Mouse (Mus musculus) neural tube, embryonic 15.5 days (tissue): ENCODE measurements around the gene Tbx6. TPM values are rescaled to one million over a fixed set of nuclear protein-coding genes. Genes with fewer than 3 reads are reported as not detected.
"Not testable (repeated sequence)": the region's sequence is repeated elsewhere in the genome, so short reads cannot be mapped to it uniquely, and the experiment has no call there.

Experiments
- ATAC-seq: fragments of 200-750 bp; cut with Nextera tagmentation; 2 replicates; pipeline ENCODE4 v1.8.0; 2017; ENCODE audit warnings: mild to moderate bottlenecking, moderate TSS enrichment, moderate library complexity; ENCODE audit not compliant: low FRiP score
- H3K27ac ChIP-seq: fragments of 300-500 bp; sonication (generic); replicated peaks from 2 replicates; pipeline ENCODE4 v1.5.1; 2015; ENCODE audit warnings: mild to moderate bottlenecking, inconsistent platforms
- H3K27me3 ChIP-seq: fragments of 300-500 bp; sonication (generic); replicated peaks from 2 replicates; pipeline ENCODE4 v1.6.1; 2015; ENCODE audit warnings: inconsistent platforms
- H3K36me3 ChIP-seq: fragments of 300-500 bp; sonication (generic); 2 replicates; pipeline ENCODE4 v1.6.1; 2015; ENCODE audit warnings: inconsistent platforms
- H3K4me1 ChIP-seq: fragments of 300-500 bp; sonication (generic); 2 replicates; pipeline ENCODE4 v1.6.1; 2015; ENCODE audit warnings: inconsistent platforms
- H3K4me2 ChIP-seq: fragments of 300-500 bp; sonication (generic); 2 replicates; pipeline ENCODE4 v1.6.1; 2015; ENCODE audit warnings: inconsistent platforms, mild to moderate bottlenecking, moderate library complexity
- H3K4me3 ChIP-seq: fragments of 300-500 bp; sonication (generic); replicated peaks from 2 replicates; pipeline ENCODE4 v1.5.1; 2015; ENCODE audit warnings: mild to moderate bottlenecking, inconsistent platforms
- H3K9ac ChIP-seq: fragments of 300-500 bp; sonication (generic); replicated peaks from 2 replicates; pipeline ENCODE4 v1.6.1; 2015; ENCODE audit warnings: mild to moderate bottlenecking, inconsistent platforms
- H3K9me3 ChIP-seq: fragments of 300-500 bp; sonication (generic); replicated peaks from 2 replicates; pipeline ENCODE4 v1.6.1; 2016; ENCODE audit warnings: inconsistent platforms
- WGBS: fragments of 180-500 bp; shearing (Covaris S2); methylation state at CpG from one replicate; pipeline ENCODE4 v1.1.7; 2015; ENCODE audit warnings: mixed read lengths; 5-methylcytosine and 5-hydroxymethylcytosine counted together
- polyA plus RNA-seq: library from polyadenylated mRNA; unstranded; fragments of >200 nt; fragmentation: Nextera tagmentation; extraction: Ambion mirVana; gene quantifications from 2 replicates; pipeline ENCODE4 v1.2.1, GENCODE M21; 2015

Tbx6 gene
- polyA plus RNA-seq, 1 experiment from 2014 or later: 0.35 TPM

DNA sequence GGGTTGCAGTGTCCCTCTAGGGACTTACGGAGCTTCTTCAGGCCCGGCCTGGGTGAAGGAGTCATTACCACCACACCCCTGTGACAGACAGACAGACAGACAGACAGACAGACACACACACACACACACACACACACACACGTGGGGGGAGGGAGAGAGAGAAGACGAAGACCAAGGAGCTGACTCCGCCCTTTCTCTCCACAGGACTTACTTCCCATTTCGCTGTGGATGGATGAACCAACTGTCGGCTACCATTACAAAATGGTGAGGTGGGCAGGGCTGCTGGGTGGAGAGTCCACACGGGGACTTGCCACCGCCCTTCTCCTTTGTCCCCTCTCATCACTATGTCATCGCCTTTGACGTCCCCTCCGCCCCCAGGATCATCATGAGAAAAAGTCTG, 10.5 kb upstream of the Tbx6 start:
- Histone ChIP-seq H3K36me3 (peaks cover 57% of the 10 kb centered on the region), H3K4me2 (no peak overlapping the region), H3K9ac (no peak overlapping the region), H3K27me3 (no peaks in the 10 kb centered on the region), H3K9me3 (no peaks in the 10 kb centered on the region), H3K27ac (no peak overlapping the region), H3K4me1 (peaks cover 5% of the 10 kb centered on the region), H3K4me3 (no peak overlapping the region)
- WGBS: 83% methylated on average over 12 of the region's 12 CpGs
- ATAC-seq: no peak

DNA sequence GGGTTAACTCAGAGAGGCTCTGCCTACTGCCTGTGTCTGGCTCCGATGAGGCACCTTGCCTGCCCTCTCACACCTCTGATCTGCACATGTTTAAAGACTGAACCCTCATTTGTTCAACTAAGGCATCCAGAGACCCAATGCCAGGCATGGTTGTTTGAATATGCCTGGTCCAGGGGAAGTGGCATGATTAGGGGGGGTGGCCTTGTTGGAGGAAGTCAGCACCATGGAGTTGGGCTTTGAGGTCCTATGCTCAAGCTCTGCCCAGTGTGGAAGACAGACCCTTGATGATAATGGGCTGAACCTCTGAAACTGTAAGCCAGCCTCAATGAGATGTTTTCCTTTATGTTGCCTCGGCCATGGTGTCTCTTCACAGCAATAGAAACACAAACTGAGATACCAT, 7.9 kb upstream of the Tbx6 start:
- Histone ChIP-seq H3K27me3 (no peaks in the 10 kb centered on the region), H3K4me1 (peaks cover 27% of the 10 kb centered on the region), H3K27ac (no peak overlapping the region), H3K4me3 (no peak overlapping the region), H3K4me2 (no peak overlapping the region), H3K9ac (no peak overlapping the region), H3K36me3 (peaks cover 35% of the 10 kb centered on the region), H3K9me3 (no peaks in the 10 kb centered on the region)
- WGBS: 55% methylated on average over 2 of the region's 2 CpGs
- no peak for ATAC-seq

DNA sequence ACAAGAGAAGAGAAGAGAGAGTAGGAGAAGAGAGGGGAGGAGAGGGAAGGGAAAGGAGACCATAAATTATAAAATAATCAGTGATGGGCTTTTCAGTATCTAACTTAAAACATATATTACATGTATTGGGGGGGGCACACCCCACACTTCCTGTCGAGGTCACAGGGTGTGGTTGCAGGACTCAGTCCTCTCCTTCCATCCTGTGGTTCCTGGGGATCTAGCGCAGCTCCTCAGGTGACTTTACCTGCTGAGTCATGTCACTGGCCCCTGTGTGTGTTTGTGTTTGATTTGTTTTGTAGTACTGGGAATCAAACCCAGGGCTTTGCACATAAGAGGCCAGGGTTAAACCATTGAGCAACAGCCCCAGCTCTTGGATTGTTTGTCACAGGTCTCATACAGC, 6.8 kb upstream of the Tbx6 start:
- Histone ChIP-seq H3K4me2 (no peak overlapping the region), H3K9me3 (no peaks in the 10 kb centered on the region), H3K9ac (no peak overlapping the region), H3K4me1 (peaks cover 35% of the 10 kb centered on the region), H3K27me3 (no peaks in the 10 kb centered on the region), H3K36me3 (peaks cover 28% of the 10 kb centered on the region), H3K27ac (no peak overlapping the region), H3K4me3 (no peak overlapping the region)
- WGBS: 83% methylated on average over 2 of the region's 2 CpGs
- ATAC-seq: no peak

GRCm38 (mm10) chr7:126775185-126775977, 5.9 kb upstream of the Tbx6 start:
- H3K9ac ChIP-seq: 0 out of 2 replicates have a peak overlapping the region, but pooled peaks have one; percentile 93
- H3K27ac ChIP-seq: peak overlapping the region; percentile 89
- WGBS: 91% methylated on average over 10 of the region's 10 CpGs
- peaks cover 44% of the 10 kb centered on the region for H3K4me1 ChIP-seq
- H3K36me3 ChIP-seq: peaks cover 20% of the 10 kb centered on the region
- H3K27me3 ChIP-seq: no peaks in the 10 kb centered on the region
- no peaks in the 10 kb centered on the region for H3K9me3 ChIP-seq
- H3K4me3 ChIP-seq: no peak overlapping the region
- H3K4me2 ChIP-seq: peak overlapping the region; percentile 95
- no peak for ATAC-seq

DNA sequence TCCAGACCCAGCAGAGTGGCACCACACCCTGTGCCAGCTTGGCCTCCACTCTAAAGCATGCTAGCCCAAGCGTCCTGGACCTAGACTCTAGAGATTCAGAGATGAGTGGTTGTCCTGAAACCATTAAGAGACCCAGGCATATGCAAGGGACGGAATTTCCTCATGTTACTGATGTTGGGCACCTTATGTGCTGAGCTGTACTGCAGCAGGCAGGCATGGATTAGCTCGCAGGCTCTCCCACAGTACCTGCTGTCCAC, 5.4 kb upstream of the Tbx6 start:
- Histone ChIP-seq H3K4me2 (peak overlapping the region; percentile 95), H3K9ac (peak overlapping the region; percentile 93), H3K27me3 (no peaks in the 10 kb centered on the region), H3K9me3 (no peaks in the 10 kb centered on the region), H3K36me3 (peaks cover 15% of the 10 kb centered on the region), H3K4me3 (peak overlapping the region; percentile 87; the same call in 1 of the 2 replicates), H3K4me1 (peaks cover 48% of the 10 kb centered on the region), H3K27ac (peak overlapping the region; percentile 89; the same call in 1 of the 2 replicates)
- ATAC-seq: no peak
- 71% methylated on average over 3 of the region's 3 CpGs for WGBS

- peak within 1 kb of the TSS; percentile 89 for H3K27ac ChIP-seq
- peak within 1 kb of the TSS; percentile 93 for H3K9ac ChIP-seq
- no peaks in the 10 kb centered on the region for H3K9me3 ChIP-seq
- ATAC-seq: peak; percentile 89
- peak within 1 kb of the TSS; percentile 95 for H3K4me2 ChIP-seq
- under 1% methylated on average over 25 of the region's 37 CpGs for WGBS
- no peaks in the 10 kb centered on the region for H3K27me3 ChIP-seq
- peaks cover 55% of the 10 kb centered on the region for H3K4me1 ChIP-seq
- peaks cover 12% of the 10 kb centered on the region; the same call in 1 of the 2 replicates for H3K36me3 ChIP-seq
- peak within 1 kb of the TSS; percentile 87 for H3K4me3 ChIP-seq
Measured at GRCm38 (mm10) chr7:126776598-126777057, 4.7 kb upstream of the Tbx6 start, which contains the start of gene Ypel3. Gene Ypel3 (plus strand): TSS chr7:126776955.

DNA sequence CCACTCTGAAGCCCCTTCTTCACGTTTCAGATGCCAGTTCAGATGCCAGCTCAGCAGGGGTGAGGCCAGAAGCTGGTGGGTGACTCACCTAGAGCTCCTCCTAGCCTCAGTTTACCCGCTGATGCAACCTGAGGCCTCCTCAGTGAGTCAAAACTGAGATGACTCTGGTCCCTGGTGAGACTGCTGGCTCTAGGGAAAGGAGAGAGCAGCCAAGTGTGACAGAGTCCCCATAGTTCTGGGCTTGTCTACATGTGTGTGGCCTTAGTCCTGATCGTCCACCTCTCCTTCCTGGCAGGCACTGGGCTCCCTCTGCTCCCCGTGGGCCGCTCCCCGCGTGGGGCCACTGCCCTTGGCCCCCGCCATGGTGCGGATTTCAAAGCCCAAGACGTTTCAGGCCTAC, 3.8 kb upstream of the Tbx6 start:
- H3K27ac ChIP-seq: peak overlapping the region; percentile 89
- peak overlapping the region; percentile 95 for H3K4me2 ChIP-seq
- H3K36me3 ChIP-seq: peaks cover 8% of the 10 kb centered on the region; the same call in 1 of the 2 replicates
- H3K9ac ChIP-seq: peak overlapping the region; percentile 93
- H3K9me3 ChIP-seq: no peaks in the 10 kb centered on the region
- WGBS: 54% methylated on average over 10 of the region's 10 CpGs
- peak overlapping the region; percentile 87 for H3K4me3 ChIP-seq
- ATAC-seq: no peak
- H3K4me1 ChIP-seq: peaks cover 57% of the 10 kb centered on the region
- no peaks in the 10 kb centered on the region for H3K27me3 ChIP-seq

GRCm38 (mm10) chr7:126778147-126778546, 3.1 kb upstream of the Tbx6 start:
- peaks cover 7% of the 10 kb centered on the region; the same call in 1 of the 2 replicates for H3K36me3 ChIP-seq
- H3K4me2 ChIP-seq: peak overlapping the region; percentile 95
- no peaks in the 10 kb centered on the region for H3K27me3 ChIP-seq
- H3K4me3 ChIP-seq: peak overlapping the region; percentile 87
- WGBS: 79% methylated on average over 3 of the region's 3 CpGs
- no peak overlapping the region for H3K9ac ChIP-seq
- H3K9me3 ChIP-seq: no peaks in the 10 kb centered on the region
- no peak for ATAC-seq
- H3K27ac ChIP-seq: no peak overlapping the region
- H3K4me1 ChIP-seq: peaks cover 57% of the 10 kb centered on the region

GRCm38 (mm10) chr7:126779101-126779500, 2.2 kb upstream of the Tbx6 start:
- peaks cover 10% of the 10 kb centered on the region for H3K36me3 ChIP-seq
- not testable (repeated sequence) for H3K4me2 ChIP-seq, H3K9ac ChIP-seq, H3K4me3 ChIP-seq, H3K27me3 ChIP-seq, H3K9me3 ChIP-seq, ATAC-seq
- 91% methylated on average over 7 of the region's 7 CpGs for WGBS
- H3K4me1 ChIP-seq: peaks cover 57% of the 10 kb centered on the region
- H3K27ac ChIP-seq: peak overlapping the region; percentile 13; the same call in 1 of the 2 replicates

- peaks cover 57% of the 10 kb centered on the region for H3K4me1 ChIP-seq
- no peaks in the 10 kb centered on the region for H3K27me3 ChIP-seq
- peak overlapping the region; percentile 54 for H3K9ac ChIP-seq
- peak; percentile 76 for ATAC-seq
- H3K4me3 ChIP-seq: peak overlapping the region; percentile 40
- peak overlapping the region; percentile 89 for H3K4me2 ChIP-seq
- WGBS: under 1% methylated on average over 21 of the region's 21 CpGs
- H3K27ac ChIP-seq: peak overlapping the region; percentile 77
- peaks cover 22% of the 10 kb centered on the region for H3K36me3 ChIP-seq
- no peaks in the 10 kb centered on the region for H3K9me3 ChIP-seq
Measured at GRCm38 (mm10) chr7:126779983-126780970, 1.0 kb upstream of the Tbx6 start.

GRCm38 (mm10) chr7:126781661-126782370, 533 bp downstream of the Tbx6 start:
- peaks cover 44% of the 10 kb centered on the region for H3K4me1 ChIP-seq
- H3K27ac ChIP-seq: no peak overlapping the region
- peaks cover 37% of the 10 kb centered on the region for H3K36me3 ChIP-seq
- H3K9ac ChIP-seq: peak overlapping the region; percentile 54; the same call in 1 of the 2 replicates
- 0 out of 2 replicates have a peak overlapping the region, but pooled peaks have one; percentile 40 for H3K4me3 ChIP-seq
- 35% methylated on average over 11 of the region's 11 CpGs for WGBS
- H3K9me3 ChIP-seq: no peaks in the 10 kb centered on the region
- H3K4me2 ChIP-seq: peak overlapping the region; percentile 89
- ATAC-seq: no peak
- H3K27me3 ChIP-seq: no peaks in the 10 kb centered on the region
